Mouse (Mus musculus): ENCODE measurements around the gene Cptp. TPM values are rescaled to one million over a fixed set of nuclear protein-coding genes. Genes with fewer than 3 reads are reported as not detected.

The Cptp gene
- polyA plus RNA-seq, 1 experiment = 33.3 TPM

DNA sequence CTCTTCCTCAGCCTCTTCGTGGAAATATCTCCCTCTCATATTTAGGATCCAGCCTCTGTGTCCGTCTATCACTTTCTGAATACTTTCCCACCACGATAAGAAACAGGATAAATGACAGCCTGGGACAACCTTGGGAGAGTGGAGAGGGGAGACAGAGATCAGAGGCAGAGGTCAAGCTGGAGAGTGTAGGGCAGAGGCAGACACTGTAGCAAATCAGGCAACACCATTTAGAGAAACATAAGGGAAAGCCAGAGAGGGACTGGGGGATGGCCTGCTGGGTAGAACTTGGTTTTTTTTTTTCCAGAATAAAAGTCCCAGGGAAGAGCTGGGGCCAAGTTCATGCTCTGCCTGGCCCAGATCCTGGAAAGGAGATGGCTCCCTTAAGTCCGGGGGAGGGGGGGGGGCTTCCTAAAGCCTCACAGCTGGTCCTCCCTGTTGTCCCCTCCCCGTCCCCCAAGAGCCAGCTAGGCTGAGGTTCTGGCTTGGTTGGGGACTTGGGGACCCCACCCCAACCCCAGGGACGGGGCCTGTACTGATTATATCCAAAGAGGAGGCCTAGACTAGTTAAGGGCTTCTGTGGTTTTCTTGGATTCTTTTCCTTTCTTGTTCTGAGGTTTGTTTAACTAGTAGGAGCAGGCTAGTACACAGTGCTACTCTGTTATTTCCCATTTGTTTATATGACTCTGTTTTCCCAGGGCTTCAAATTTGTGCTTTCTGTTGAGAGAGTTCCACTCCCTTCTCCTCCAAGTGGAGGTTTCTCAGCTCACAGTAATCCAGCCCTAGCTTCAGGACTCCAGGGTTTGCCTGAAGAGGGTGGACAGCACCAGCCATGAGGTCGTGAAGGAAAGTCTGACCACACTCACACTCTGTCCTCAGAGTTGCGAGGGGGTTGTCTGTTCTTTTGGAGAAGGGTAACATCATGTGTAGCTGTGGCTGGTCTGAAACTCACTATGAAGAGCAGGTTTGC lies 30.8 kb downstream of the Cptp start:
- no peak overlapping the region for H3K4me3 ChIP-seq (replicated peaks; ENCODE audit: extremely low read depth, low read depth, low read length)
- DNase-seq = no peak
- TF ChIP-seq CTCF (IDR thresholded peaks at IDR 0.05; ENCODE audit: insufficient read depth, low read length) (no peak), POLR2A (IDR thresholded peaks at IDR 0.05; ENCODE audit: borderline replicate concordance, extremely low read depth, low read depth, low read length) (no peak; the same call in 1 of the 2 replicates)
- H3K4me1 ChIP-seq (ENCODE audit: control insufficient read depth, insufficient read depth, low read length) = peaks cover 28% of the 10 kb centered on the region
- WGBS = 39% methylated on average over 8 of the region's 8 CpGs

- 28% methylated on average over 11 of the region's 11 CpGs for WGBS
- peaks cover 29% of the 10 kb centered on the region for H3K4me1 ChIP-seq (ENCODE audit: control insufficient read depth, insufficient read depth, low read length)
- no peak overlapping the region for H3K4me3 ChIP-seq (replicated peaks; ENCODE audit: extremely low read depth, low read depth, low read length)
- DNase-seq = peak; percentile 44
- no peak; the same call in 1 of the 2 replicates for TF ChIP-seq POLR2A (IDR thresholded peaks at IDR 0.05; ENCODE audit: borderline replicate concordance, extremely low read depth, low read depth, low read length)
- no peak for TF ChIP-seq CTCF (IDR thresholded peaks at IDR 0.05; ENCODE audit: insufficient read depth, low read length)
Measured at GRCm38 (mm10) chr4:155837404-155838010, 31.7 kb downstream of the Cptp start.

DNA sequence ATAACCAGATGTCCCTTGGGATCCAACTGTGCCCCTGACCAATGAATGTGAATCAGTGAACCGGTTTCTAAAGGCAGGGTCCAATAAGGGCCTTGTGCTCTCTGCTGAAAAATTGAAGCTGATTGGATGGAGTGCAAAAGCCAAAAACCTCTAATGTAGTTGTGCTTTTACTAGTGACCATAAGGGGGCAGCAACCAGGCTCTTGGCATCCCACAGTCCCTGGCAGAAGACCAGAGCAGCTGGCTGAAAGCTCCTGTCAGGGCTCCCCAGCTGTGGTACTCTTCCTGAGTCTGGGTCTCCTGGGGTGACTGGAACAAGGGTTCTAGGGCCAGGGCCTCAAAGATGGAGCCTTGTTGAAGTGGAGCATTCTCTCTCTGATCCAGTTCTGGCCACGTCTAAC lies 35.4 kb downstream of the Cptp start:
- WGBS = 19% methylated on average over 2 of the region's 2 CpGs
- DNase-seq = peak; percentile 78
- H3K4me1 ChIP-seq (ENCODE audit: control insufficient read depth, insufficient read depth, low read length) = peaks cover 22% of the 10 kb centered on the region
- peak; percentile 76 for TF ChIP-seq CTCF (IDR thresholded peaks at IDR 0.05; ENCODE audit: insufficient read depth, low read length)
- TF ChIP-seq POLR2A (IDR thresholded peaks at IDR 0.05; ENCODE audit: borderline replicate concordance, extremely low read depth, low read depth, low read length) = no peak
- no peak overlapping the region for H3K4me3 ChIP-seq (replicated peaks; ENCODE audit: extremely low read depth, low read depth, low read length)

DNA sequence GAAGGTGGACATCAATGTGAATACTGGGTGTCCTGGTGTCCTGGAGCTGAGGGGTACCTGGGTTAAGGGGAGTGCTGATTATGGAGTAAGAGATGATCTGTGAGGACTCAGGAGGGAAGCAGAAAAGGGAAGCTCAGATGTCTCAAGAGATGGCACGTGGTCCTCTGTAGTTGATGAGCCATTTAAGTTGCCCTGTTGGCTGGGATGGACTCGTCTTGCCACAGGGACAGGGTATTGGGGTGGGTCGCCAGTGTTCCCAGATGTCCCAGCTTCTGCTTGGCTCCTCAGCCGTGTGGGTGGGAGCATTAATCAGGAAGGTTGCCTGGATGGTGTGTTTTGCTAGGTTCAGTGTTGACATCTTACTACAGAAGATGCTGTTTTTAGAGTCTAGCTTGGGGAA lies 36.0 kb downstream of the Cptp start:
- 78% methylated on average over 4 of the region's 4 CpGs for WGBS
- H3K4me1 ChIP-seq (ENCODE audit: control insufficient read depth, insufficient read depth, low read length) = peaks cover 22% of the 10 kb centered on the region
- TF ChIP-seq CTCF (IDR thresholded peaks at IDR 0.05; ENCODE audit: insufficient read depth, low read length) (no peak), POLR2A (IDR thresholded peaks at IDR 0.05; ENCODE audit: borderline replicate concordance, extremely low read depth, low read depth, low read length) (no peak)
- DNase-seq = no peak
- H3K4me3 ChIP-seq (replicated peaks; ENCODE audit: extremely low read depth, low read depth, low read length) = no peak overlapping the region

DNA sequence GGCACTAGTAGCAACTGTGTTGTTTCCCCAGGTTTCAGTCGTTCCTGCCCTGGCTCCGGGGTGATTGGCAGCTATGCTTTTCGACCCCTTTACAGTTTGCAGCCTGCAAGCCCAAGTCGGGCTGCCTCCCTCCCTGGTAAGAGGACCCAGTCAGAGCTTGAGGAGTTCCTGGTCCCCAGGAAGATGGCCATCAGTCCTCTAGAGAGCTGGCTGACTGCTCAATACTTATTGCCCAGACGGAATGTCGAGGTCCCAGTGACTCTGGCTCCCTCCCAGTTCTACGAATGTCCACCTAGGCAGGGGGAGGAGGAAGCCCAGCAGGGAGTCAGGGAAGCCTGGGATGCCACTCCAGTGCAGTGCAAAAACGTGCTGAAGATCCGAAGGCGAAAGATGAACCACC lies 36.9 kb downstream of the Cptp start:
- H3K4me3 ChIP-seq (replicated peaks; ENCODE audit: extremely low read depth, low read depth, low read length) = peak overlapping the region; percentile 93
- TF ChIP-seq CTCF (IDR thresholded peaks at IDR 0.05; ENCODE audit: insufficient read depth, low read length) = no peak
- TF ChIP-seq POLR2A (IDR thresholded peaks at IDR 0.05; ENCODE audit: borderline replicate concordance, extremely low read depth, low read depth, low read length) = no peak
- H3K4me1 ChIP-seq (ENCODE audit: control insufficient read depth, insufficient read depth, low read length) = peaks cover 15% of the 10 kb centered on the region
- no peak for DNase-seq
- 46% methylated on average over 10 of the region's 10 CpGs for WGBS

DNA sequence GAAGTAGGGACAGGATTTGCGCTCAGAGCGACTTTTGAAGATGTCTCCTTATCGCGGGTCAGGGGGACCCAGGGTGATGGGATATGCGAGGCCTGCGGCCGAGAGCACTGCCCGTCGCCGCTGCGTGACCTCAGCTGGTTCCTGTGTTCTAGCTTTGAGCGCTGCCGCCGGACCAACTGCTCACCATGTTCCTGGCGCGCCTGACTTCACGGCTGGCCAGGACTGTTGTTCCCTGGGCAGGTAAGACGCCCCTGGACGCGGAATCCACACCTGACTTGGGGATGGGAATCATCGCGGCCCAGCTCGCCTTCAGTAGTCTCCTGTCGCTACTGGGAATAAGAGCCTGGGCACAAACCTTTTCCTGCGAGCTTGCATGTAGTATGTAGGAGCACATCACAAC lies 37.4 kb downstream of the Cptp start:
- no peak for DNase-seq
- no peak for TF ChIP-seq CTCF (IDR thresholded peaks at IDR 0.05; ENCODE audit: insufficient read depth, low read length)
- TF ChIP-seq POLR2A (IDR thresholded peaks at IDR 0.05; ENCODE audit: borderline replicate concordance, extremely low read depth, low read depth, low read length) = no peak
- under 1% methylated on average over 25 of the region's 25 CpGs for WGBS
- Histone ChIP-seq H3K4me1 (ENCODE audit: control insufficient read depth, insufficient read depth, low read length) (peaks cover 15% of the 10 kb centered on the region), H3K4me3 (replicated peaks; ENCODE audit: extremely low read depth, low read depth, low read length) (peak overlapping the region; percentile 93)

GRCm38 (mm10) chr4:155831205-155831766 lies 38.0 kb downstream of the Cptp start, which contains the start of gene Aurkaip1:
TSS of gene Aurkaip1 (plus strand) at chr4:155831272.
- H3K4me1 ChIP-seq (ENCODE audit: control insufficient read depth, insufficient read depth, low read length) = peaks cover 15% of the 10 kb centered on the region
- peak; percentile 77; the same call in 1 of the 2 replicates for TF ChIP-seq POLR2A (IDR thresholded peaks at IDR 0.05; ENCODE audit: borderline replicate concordance, extremely low read depth, low read depth, low read length)
- TF ChIP-seq CTCF (IDR thresholded peaks at IDR 0.05; ENCODE audit: insufficient read depth, low read length) = peak; percentile 78
- H3K4me3 ChIP-seq (replicated peaks; ENCODE audit: extremely low read depth, low read depth, low read length) = peak within 1 kb of the TSS; percentile 93
- peak; percentile 92 for DNase-seq
- under 1% methylated on average over 49 of the region's 49 CpGs for WGBS

DNA sequence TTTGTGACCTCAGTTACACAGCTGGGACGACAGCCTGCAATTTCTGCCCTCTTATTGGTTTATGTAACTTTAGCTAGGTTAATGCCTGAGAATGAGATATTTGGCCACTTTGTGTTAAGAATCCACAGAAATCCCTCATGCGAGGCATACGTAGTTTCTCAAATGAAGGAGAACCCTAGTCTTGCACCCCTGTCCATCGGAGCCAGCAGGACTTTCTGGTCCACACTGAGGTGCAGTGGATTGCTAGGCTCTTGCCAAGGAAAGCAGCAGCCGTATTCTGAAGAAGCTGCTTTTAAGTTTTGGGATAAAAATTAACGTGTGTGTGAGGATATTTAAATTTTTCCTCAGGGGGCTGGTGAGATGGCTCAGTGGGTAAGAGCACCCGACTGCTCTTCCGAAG lies 38.6 kb downstream of the Cptp start:
- no peak overlapping the region for H3K4me3 ChIP-seq (replicated peaks; ENCODE audit: extremely low read depth, low read depth, low read length)
- WGBS = 43% methylated on average over 8 of the region's 8 CpGs
- no peak for DNase-seq
- H3K4me1 ChIP-seq (ENCODE audit: control insufficient read depth, insufficient read depth, low read length) = peaks cover 15% of the 10 kb centered on the region
- TF ChIP-seq CTCF (IDR thresholded peaks at IDR 0.05; ENCODE audit: insufficient read depth, low read length) = no peak
- no peak for TF ChIP-seq POLR2A (IDR thresholded peaks at IDR 0.05; ENCODE audit: borderline replicate concordance, extremely low read depth, low read depth, low read length)

GRCm38 (mm10) chr4:155829866-155830265 lies 39.4 kb downstream of the Cptp start:
- WGBS = 87% methylated on average over 4 of the region's 4 CpGs
- H3K4me1 ChIP-seq (ENCODE audit: control insufficient read depth, insufficient read depth, low read length) = peaks cover 15% of the 10 kb centered on the region
- no peak for TF ChIP-seq POLR2A (IDR thresholded peaks at IDR 0.05; ENCODE audit: borderline replicate concordance, extremely low read depth, low read depth, low read length)
- no peak for TF ChIP-seq CTCF (IDR thresholded peaks at IDR 0.05; ENCODE audit: insufficient read depth, low read length)
- H3K4me3 ChIP-seq (replicated peaks; ENCODE audit: extremely low read depth, low read depth, low read length) = no peak overlapping the region
- DNase-seq = no peak

Data from lung, adult 2 months (tissue).